Mouse (Mus musculus) heart, embryonic 10.5 days (tissue): ENCODE results near the gene Aim2. TPM values are rescaled to one million over a fixed set of nuclear protein-coding genes. Genes with fewer than 3 reads are reported as not detected.

Experiments used
- DNase-seq: peaks from one replicate; pipeline ENCODE4 v3.0.0-alpha.2; 2017; ENCODE audit warnings: low spot score
- H3K27ac ChIP-seq: fragments of 300-500 bp; sonication (generic); 2 replicates; pipeline ENCODE4 v1.5.1; 2016; ENCODE audit warnings: mild to moderate bottlenecking
- H3K27me3 ChIP-seq: fragments of 300-500 bp; sonication (generic); 2 replicates; pipeline ENCODE4 v1.6.1; 2016; ENCODE audit warnings: mild to moderate bottlenecking; ENCODE audit not compliant: poor library complexity, insufficient read depth, severe bottlenecking
- H3K36me3 ChIP-seq: fragments of 300-500 bp; sonication (generic); 2 replicates; pipeline ENCODE4 v1.6.1; 2016; ENCODE audit warnings: mild to moderate bottlenecking, moderate library complexity
- H3K4me1 ChIP-seq: fragments of 300-500 bp; sonication (generic); 2 replicates; pipeline ENCODE4 v1.6.1; 2016; ENCODE audit warnings: mild to moderate bottlenecking
- H3K4me3 ChIP-seq: fragments of 300-500 bp; sonication (generic); 2 replicates; pipeline ENCODE4 v1.5.1; 2016; ENCODE audit warnings: mild to moderate bottlenecking, moderate library complexity
- H3K9me3 ChIP-seq: fragments of 300-500 bp; sonication (generic); 2 replicates; pipeline ENCODE4 v1.6.1; 2016; ENCODE audit warnings: mild to moderate bottlenecking, moderate library complexity
- WGBS: fragments of 180-500 bp; shearing (Covaris S2); methylation state at CpG from one replicate; pipeline ENCODE4 v1.1.7; 2016; 5-methylcytosine and 5-hydroxymethylcytosine counted together
- polyA plus RNA-seq: library from polyadenylated mRNA; unstranded; fragments of >200 nt; fragmentation: Nextera tagmentation; extraction: Ambion mirVana; gene quantifications from 2 replicates; pipeline ENCODE4 v1.2.1, GENCODE M21; 2016

Gene Aim2
- polyA plus RNA-seq, 1 experiment from 2014 or later = 1.5 TPM

GRCm38 (mm10) chr1:173374020-173374419 is 23.3 kb downstream of the Aim2 start:
- Histone ChIP-seq H3K4me1 (no peaks in the 10 kb centered on the region), H3K27me3 (peaks cover 5% of the 10 kb centered on the region; the same call in 1 of the 2 replicates), H3K9me3 (no peaks in the 10 kb centered on the region), H3K36me3 (no peaks in the 10 kb centered on the region), H3K27ac (no peak overlapping the region), H3K4me3 (no peak overlapping the region)
- WGBS = 82% methylated on average over 7 of the region's 7 CpGs
- no peak for DNase-seq

GRCm38 (mm10) chr1:173377380-173378112 is 26.9 kb downstream of the Aim2 start:
- Histone ChIP-seq H3K9me3 (no peaks in the 10 kb centered on the region), H3K27ac (no peak overlapping the region), H3K4me1 (no peaks in the 10 kb centered on the region), H3K27me3 (no peaks in the 10 kb centered on the region), H3K36me3 (no peaks in the 10 kb centered on the region), H3K4me3 (no peak overlapping the region)
- 26% methylated on average over 13 of the region's 13 CpGs for WGBS
- peak; percentile 81 for DNase-seq

- WGBS = 84% methylated on average over 6 of the region's 6 CpGs
Measured at GRCm38 (mm10) chr1:173381436-173381835, 30.8 kb downstream of the Aim2 start.

GRCm38 (mm10) chr1:173389431-173389830 is 38.8 kb downstream of the Aim2 start:
- Histone ChIP-seq H3K27me3 (no peaks in the 10 kb centered on the region), H3K4me3 (peak overlapping the region; percentile 33), H3K9me3 (no peaks in the 10 kb centered on the region), H3K27ac (no peak overlapping the region), H3K36me3 (no peaks in the 10 kb centered on the region), H3K4me1 (peaks cover 6% of the 10 kb centered on the region; the same call in 1 of the 2 replicates)
- no peak for DNase-seq
- WGBS = 21% methylated on average over 3 of the region's 3 CpGs

More at GRCm38 (mm10) chr1:173381436-173381835, 30.8 kb downstream of the Aim2 start:
- Histone ChIP-seq H3K9me3 (no peaks in the 10 kb centered on the region), H3K27ac (no peak overlapping the region), H3K27me3 (no peaks in the 10 kb centered on the region), H3K4me1 (no peaks in the 10 kb centered on the region), H3K36me3 (no peaks in the 10 kb centered on the region), H3K4me3 (no peak overlapping the region)
- DNase-seq = no peak

- H3K27ac ChIP-seq = no peak overlapping the region
- H3K4me1 ChIP-seq = peaks cover 6% of the 10 kb centered on the region; the same call in 1 of the 2 replicates
- H3K36me3 ChIP-seq = no peaks in the 10 kb centered on the region
- H3K4me3 ChIP-seq = peak overlapping the region; percentile 33
- 9% methylated on average over 13 of the region's 13 CpGs for WGBS
- H3K9me3 ChIP-seq = no peaks in the 10 kb centered on the region
- no peaks in the 10 kb centered on the region for H3K27me3 ChIP-seq
- peak; percentile 75 for DNase-seq
Measured at GRCm38 (mm10) chr1:173389901-173390401, 39.3 kb downstream of the Aim2 start.

- Histone ChIP-seq H3K27ac (no peak overlapping the region), H3K9me3 (no peaks in the 10 kb centered on the region), H3K4me3 (no peak overlapping the region), H3K4me1 (peaks cover 6% of the 10 kb centered on the region; the same call in 1 of the 2 replicates), H3K27me3 (no peaks in the 10 kb centered on the region), H3K36me3 (no peaks in the 10 kb centered on the region)
- 65% methylated on average over 6 of the region's 6 CpGs for WGBS
- DNase-seq = no peak
Measured at GRCm38 (mm10) chr1:173391754-173392153, 41.1 kb downstream of the Aim2 start.

GRCm38 (mm10) chr1:173398323-173398970 is 47.8 kb downstream of the Aim2 start:
- no peaks in the 10 kb centered on the region for H3K9me3 ChIP-seq
- no peaks in the 10 kb centered on the region for H3K4me1 ChIP-seq
- WGBS = 19% methylated on average over 3 of the region's 3 CpGs
- H3K27me3 ChIP-seq = no peaks in the 10 kb centered on the region
- no peak for DNase-seq
- H3K4me3 ChIP-seq = no peak overlapping the region
- H3K27ac ChIP-seq = no peak overlapping the region
- H3K36me3 ChIP-seq = no peaks in the 10 kb centered on the region

- no peaks in the 10 kb centered on the region for H3K27me3 ChIP-seq
- H3K9me3 ChIP-seq = no peaks in the 10 kb centered on the region
- H3K4me3 ChIP-seq = no peak overlapping the region
- no peaks in the 10 kb centered on the region for H3K36me3 ChIP-seq
- no peak overlapping the region for H3K27ac ChIP-seq
- 75% methylated on average over 5 of the region's 5 CpGs for WGBS
- 0 out of 2 replicates have a peak, but pooled peaks cover 2% of the 10 kb centered on the region for H3K4me1 ChIP-seq
- no peak for DNase-seq
Measured at GRCm38 (mm10) chr1:173404696-173405309, 54.1 kb downstream of the Aim2 start.

GRCm38 (mm10) chr1:173409066-173409465 is 58.4 kb downstream of the Aim2 start:
- Histone ChIP-seq H3K27ac (no peak overlapping the region), H3K27me3 (no peaks in the 10 kb centered on the region), H3K4me3 (no peak overlapping the region), H3K4me1 (0 out of 2 replicates have a peak, but pooled peaks cover 2% of the 10 kb centered on the region), H3K36me3 (no peaks in the 10 kb centered on the region), H3K9me3 (no peaks in the 10 kb centered on the region)
- no peak for DNase-seq

GRCm38 (mm10) chr1:173411863-173412262 is 61.2 kb downstream of the Aim2 start:
- H3K9me3 ChIP-seq = no peaks in the 10 kb centered on the region
- H3K36me3 ChIP-seq = no peaks in the 10 kb centered on the region
- no peaks in the 10 kb centered on the region for H3K4me1 ChIP-seq
- WGBS = 77% methylated on average over 4 of the region's 4 CpGs
- no peak overlapping the region for H3K27ac ChIP-seq
- no peak for DNase-seq
- H3K27me3 ChIP-seq = no peaks in the 10 kb centered on the region
- no peak overlapping the region for H3K4me3 ChIP-seq

- H3K36me3 ChIP-seq = no peaks in the 10 kb centered on the region
- DNase-seq = no peak
- no peaks in the 10 kb centered on the region for H3K9me3 ChIP-seq
- WGBS = 83% methylated on average over 3 of the region's 3 CpGs
- no peaks in the 10 kb centered on the region for H3K4me1 ChIP-seq
- H3K4me3 ChIP-seq = no peak overlapping the region
- no peak overlapping the region for H3K27ac ChIP-seq
- H3K27me3 ChIP-seq = no peaks in the 10 kb centered on the region
Measured at GRCm38 (mm10) chr1:173414631-173415030, 64.0 kb downstream of the Aim2 start.

- no peak overlapping the region for H3K4me3 ChIP-seq
- DNase-seq = no peak
- no peaks in the 10 kb centered on the region for H3K27me3 ChIP-seq
- no peaks in the 10 kb centered on the region for H3K4me1 ChIP-seq
- H3K36me3 ChIP-seq = no peaks in the 10 kb centered on the region
- no peak overlapping the region for H3K27ac ChIP-seq
- no peaks in the 10 kb centered on the region for H3K9me3 ChIP-seq
- WGBS = 78% methylated on average over 3 of the region's 3 CpGs
Measured at GRCm38 (mm10) chr1:173418516-173418915, 67.8 kb downstream of the Aim2 start.
